Mouse (Mus musculus): ENCODE measurements around the gene Zswim8. TPM values are rescaled to one million over a fixed set of nuclear protein-coding genes. Genes with fewer than 3 reads are reported as not detected.
A peak's percentile ranks its signal among the peaks of the same experiment; 100 is the strongest.
"Not testable (repeated sequence)": the region's sequence is repeated elsewhere in the genome, so short reads cannot be mapped to it uniquely, and the experiment has no call there.

Zswim8 gene
- polyA plus RNA-seq, 1 experiment from 2014 or later = 30.6 TPM

- Histone ChIP-seq H3K9me3 (replicated peaks) (no peaks in the 10 kb centered on the region), H3K9ac (peak within 1 kb of the TSS; percentile 96), H3K4me3 (replicated peaks) (peak within 1 kb of the TSS; percentile 96), H3K4me2 (peak within 1 kb of the TSS; percentile 78), H3K36me3 (peaks cover 64% of the 10 kb centered on the region), H3K27me3 (no peaks in the 10 kb centered on the region), H3K27ac (peak within 1 kb of the TSS; percentile 100), H3K4me1 (peaks cover 56% of the 10 kb centered on the region)
- WGBS = under 1% methylated on average over 111 of the region's 111 CpGs
- ATAC-seq (replicated peaks; ENCODE audit: low FRiP score) = peak; percentile 95
Observed at GRCm38 (mm10) chr14:20694884-20695760, 12.2 kb upstream of the Zswim8 start, which contains the start of gene Fut11. Fut11 (plus strand) TSS chr14:20694968.

DNA sequence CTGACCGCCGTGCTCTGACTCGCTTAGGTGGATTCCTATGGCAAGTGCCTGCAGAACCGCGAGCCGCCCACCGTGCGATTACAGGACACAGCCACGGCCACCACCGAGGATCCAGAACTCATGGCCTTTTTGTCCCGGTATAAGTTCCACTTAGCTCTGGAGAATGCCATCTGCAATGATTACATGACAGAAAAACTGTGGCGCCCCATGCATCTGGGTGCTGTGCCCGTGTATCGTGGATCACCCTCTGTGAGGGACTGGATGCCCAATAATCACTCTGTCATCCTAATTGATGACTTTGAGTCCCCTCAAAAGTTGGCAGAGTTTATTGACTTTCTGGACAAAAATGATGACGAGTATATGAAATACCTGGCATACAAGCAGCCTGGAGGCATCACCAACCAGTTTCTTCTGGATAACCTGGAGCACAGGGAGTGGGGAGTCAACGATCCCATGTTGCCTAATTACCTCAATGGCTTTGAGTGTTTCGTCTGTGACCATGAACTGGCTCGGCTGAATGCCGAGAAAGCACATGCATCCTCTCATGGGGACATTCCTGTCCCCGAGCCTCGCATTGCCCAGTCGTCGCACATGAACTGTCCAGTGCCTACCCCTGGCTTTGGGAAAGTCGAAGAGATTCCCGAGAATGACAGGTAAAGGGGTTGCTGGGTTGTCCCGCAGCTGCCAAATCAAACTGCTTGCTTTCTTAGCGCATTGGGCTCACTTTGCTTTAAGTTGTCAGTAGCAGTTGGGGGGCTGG, 11.4 kb upstream of the Zswim8 start:
- Histone ChIP-seq H3K4me2 (peak overlapping the region; percentile 78), H3K4me1 (peaks cover 62% of the 10 kb centered on the region), H3K27ac (peak overlapping the region; percentile 100), H3K27me3 (no peaks in the 10 kb centered on the region), H3K9ac (peak overlapping the region; percentile 96), H3K36me3 (peaks cover 62% of the 10 kb centered on the region), H3K9me3 (replicated peaks) (no peaks in the 10 kb centered on the region), H3K4me3 (replicated peaks) (peak overlapping the region; percentile 96)
- WGBS = 11% methylated on average over 27 of the region's 27 CpGs
- no peak; the same call in 1 of the 2 replicates for ATAC-seq (replicated peaks; ENCODE audit: low FRiP score)

DNA sequence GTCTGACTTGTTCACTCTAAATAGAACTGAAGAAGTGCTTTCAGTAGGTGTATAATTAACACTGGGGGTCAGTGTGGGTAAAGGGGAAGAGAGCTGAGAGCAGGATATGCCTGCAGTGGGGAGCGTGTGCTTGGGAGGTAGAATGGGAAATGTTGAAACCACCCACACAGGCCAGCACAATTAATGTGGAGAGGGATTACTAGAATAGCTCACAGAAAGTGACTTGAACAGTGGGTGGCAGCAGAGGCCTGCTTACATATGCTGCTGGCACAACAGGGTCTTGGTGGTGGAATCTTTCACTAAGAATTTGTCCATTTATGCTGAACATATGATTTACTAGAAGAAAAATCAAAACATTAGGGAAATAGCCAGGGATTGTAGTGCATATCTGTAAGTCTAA, 10.4 kb upstream of the Zswim8 start:
- peak overlapping the region; percentile 78 for H3K4me2 ChIP-seq
- peak overlapping the region; percentile 18; the same call in 1 of the 2 replicates for H3K27ac ChIP-seq
- no peaks in the 10 kb centered on the region for H3K9me3 ChIP-seq (replicated peaks)
- ATAC-seq (replicated peaks; ENCODE audit: low FRiP score) = no peak
- peaks cover 70% of the 10 kb centered on the region for H3K4me1 ChIP-seq
- peak overlapping the region; percentile 96 for H3K4me3 ChIP-seq (replicated peaks)
- no peaks in the 10 kb centered on the region for H3K27me3 ChIP-seq
- 0 out of 2 replicates have a peak overlapping the region, but pooled peaks have one; percentile 34 for H3K9ac ChIP-seq
- peaks cover 51% of the 10 kb centered on the region for H3K36me3 ChIP-seq
- 15% methylated on average over 1 of the region's 1 CpGs for WGBS

DNA sequence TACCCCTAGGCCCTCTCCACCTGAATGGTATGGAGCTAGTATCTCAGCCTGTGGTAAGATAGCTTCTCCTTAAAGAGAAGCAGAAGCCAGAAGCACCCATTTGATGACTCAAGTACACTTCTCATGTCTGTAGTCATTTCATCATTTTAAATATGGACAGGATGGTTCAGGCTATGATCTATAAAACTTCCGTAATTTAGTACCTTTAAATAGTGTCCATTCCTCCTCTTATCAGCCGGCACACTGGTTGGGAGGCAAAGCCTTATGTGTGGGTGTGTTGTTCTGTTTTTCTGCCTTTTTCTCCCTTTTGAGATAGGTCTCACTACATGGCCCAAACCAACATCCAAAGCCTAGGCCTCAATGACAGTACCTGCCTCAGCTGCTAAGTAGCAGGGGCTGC, 8.8 kb upstream of the Zswim8 start:
- Histone ChIP-seq H3K27me3 (no peaks in the 10 kb centered on the region), H3K9ac (no peak overlapping the region), H3K9me3 (replicated peaks) (no peaks in the 10 kb centered on the region), H3K36me3 (peaks cover 36% of the 10 kb centered on the region), H3K4me2 (peak overlapping the region; percentile 78), H3K4me1 (peaks cover 71% of the 10 kb centered on the region), H3K27ac (no peak overlapping the region), H3K4me3 (replicated peaks) (0 out of 2 replicates have a peak overlapping the region, but pooled peaks have one; percentile 1)
- 83% methylated on average over 2 of the region's 2 CpGs for WGBS
- no peak for ATAC-seq (replicated peaks; ENCODE audit: low FRiP score)

GRCm38 (mm10) chr14:20700362-20700761, 7.0 kb upstream of the Zswim8 start:
- H3K27ac ChIP-seq = no peak overlapping the region
- no peaks in the 10 kb centered on the region for H3K9me3 ChIP-seq (replicated peaks)
- H3K4me2 ChIP-seq = no peak overlapping the region
- WGBS = 82% methylated on average over 3 of the region's 3 CpGs
- H3K27me3 ChIP-seq = no peaks in the 10 kb centered on the region
- H3K4me1 ChIP-seq = peaks cover 67% of the 10 kb centered on the region
- H3K9ac ChIP-seq = no peak overlapping the region
- peaks cover 40% of the 10 kb centered on the region for H3K36me3 ChIP-seq
- H3K4me3 ChIP-seq (replicated peaks) = no peak overlapping the region
- ATAC-seq (replicated peaks; ENCODE audit: low FRiP score) = no peak

DNA sequence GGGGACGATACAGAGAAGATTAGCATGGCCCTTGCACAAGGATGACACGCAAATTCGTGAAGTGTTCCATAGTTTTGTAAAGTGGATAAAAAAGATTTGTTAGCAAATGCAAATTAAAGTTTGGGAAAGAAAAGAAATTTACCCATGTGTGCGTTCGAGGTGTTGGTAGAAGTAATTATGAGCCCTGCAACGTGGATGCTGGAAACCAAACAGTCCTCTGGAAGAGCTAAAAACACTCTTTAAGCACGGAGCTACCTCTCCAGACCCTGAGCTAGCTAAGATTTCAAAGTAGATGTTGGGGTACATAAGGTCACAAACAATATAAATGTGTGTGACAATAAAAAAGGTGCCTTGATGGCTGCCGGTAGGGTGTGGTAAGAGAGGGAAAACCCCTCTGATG, 5.8 kb upstream of the Zswim8 start:
- Histone ChIP-seq H3K36me3 (peaks cover 43% of the 10 kb centered on the region), H3K4me1 (peaks cover 59% of the 10 kb centered on the region), H3K4me2 (peak overlapping the region; percentile 64), H3K4me3 (replicated peaks) (peak overlapping the region; percentile 81), H3K9me3 (replicated peaks) (no peaks in the 10 kb centered on the region), H3K27me3 (no peaks in the 10 kb centered on the region), H3K27ac (peak overlapping the region; percentile 95; the same call in 1 of the 2 replicates), H3K9ac (peak overlapping the region; percentile 90; the same call in 1 of the 2 replicates)
- 73% methylated on average over 8 of the region's 8 CpGs for WGBS
- no peak for ATAC-seq (replicated peaks; ENCODE audit: low FRiP score)

DNA sequence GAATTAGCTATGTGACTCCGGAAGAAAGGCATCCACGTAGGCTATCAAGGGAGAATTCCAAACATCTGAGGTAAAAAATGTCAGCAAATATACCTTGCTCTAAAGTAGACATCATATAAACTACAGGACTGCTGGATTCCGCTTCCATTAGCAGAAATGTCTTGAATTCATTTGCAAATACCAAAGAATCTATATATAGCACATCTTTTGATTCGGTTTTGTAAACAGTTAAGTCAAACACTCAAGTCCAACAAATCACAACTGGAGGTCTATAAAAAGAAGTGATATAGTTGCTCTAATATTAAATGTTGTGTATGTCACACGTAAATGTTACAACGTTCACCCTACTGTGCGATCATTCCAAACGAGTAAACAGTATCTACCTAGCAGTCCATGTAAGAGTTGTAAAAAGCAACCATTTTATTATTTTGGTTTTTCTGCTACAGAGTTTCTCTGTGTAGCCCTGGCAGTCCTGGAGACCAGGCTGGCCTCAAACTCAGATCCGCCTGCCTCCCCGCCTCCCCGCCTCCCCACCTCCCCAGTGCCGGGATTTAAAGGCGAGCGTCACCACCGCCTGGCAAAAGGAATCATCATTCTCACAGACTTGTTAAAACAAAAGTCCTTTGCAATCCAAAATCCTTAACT, 5.1 kb upstream of the Zswim8 start:
- Histone ChIP-seq H3K27ac (peak overlapping the region; percentile 95), H3K9me3 (replicated peaks) (no peaks in the 10 kb centered on the region), H3K4me3 (replicated peaks) (peak overlapping the region; percentile 81), H3K36me3 (peaks cover 43% of the 10 kb centered on the region), H3K9ac (peak overlapping the region; percentile 90), H3K4me2 (peak overlapping the region; percentile 64), H3K4me1 (peaks cover 54% of the 10 kb centered on the region), H3K27me3 (no peaks in the 10 kb centered on the region)
- WGBS = 13% methylated on average over 15 of the region's 15 CpGs
- ATAC-seq (replicated peaks; ENCODE audit: low FRiP score) = peak; percentile 24; the same call in 1 of the 2 replicates

- ATAC-seq (replicated peaks; ENCODE audit: low FRiP score) = peak; percentile 72
- Histone ChIP-seq H3K9ac (peak within 1 kb of the TSS; percentile 90), H3K9me3 (replicated peaks) (no peaks in the 10 kb centered on the region), H3K27ac (peak within 1 kb of the TSS; percentile 95), H3K36me3 (peaks cover 40% of the 10 kb centered on the region), H3K4me2 (peak within 1 kb of the TSS; percentile 64), H3K27me3 (no peaks in the 10 kb centered on the region), H3K4me1 (peaks cover 48% of the 10 kb centered on the region), H3K4me3 (replicated peaks) (peak within 1 kb of the TSS; percentile 81)
- WGBS = under 1% methylated on average over 61 of the region's 61 CpGs
Observed at GRCm38 (mm10) chr14:20702741-20703381, 4.5 kb upstream of the Zswim8 start, which contains the start of gene Chchd1. Chchd1 (plus strand) TSS chr14:20703006.

GRCm38 (mm10) chr14:20703461-20703860, 3.9 kb upstream of the Zswim8 start:
- peak overlapping the region; percentile 90 for H3K9ac ChIP-seq
- peak overlapping the region; percentile 64 for H3K4me2 ChIP-seq
- H3K4me3 ChIP-seq (replicated peaks) = peak overlapping the region; percentile 81
- peaks cover 45% of the 10 kb centered on the region for H3K4me1 ChIP-seq
- H3K27ac ChIP-seq = peak overlapping the region; percentile 95
- not testable (repeated sequence) for H3K9me3 ChIP-seq (replicated peaks); ATAC-seq (replicated peaks; ENCODE audit: low FRiP score); H3K27me3 ChIP-seq
- H3K36me3 ChIP-seq = peaks cover 36% of the 10 kb centered on the region
- 4% methylated on average over 8 of the region's 8 CpGs for WGBS

- WGBS = 6% methylated on average over 10 of the region's 10 CpGs
- ATAC-seq (replicated peaks; ENCODE audit: low FRiP score) = no peak
- Histone ChIP-seq H3K4me3 (replicated peaks) (peak overlapping the region; percentile 100), H3K27ac (peak overlapping the region; percentile 89; the same call in 1 of the 2 replicates), H3K4me1 (peaks cover 31% of the 10 kb centered on the region), H3K9me3 (replicated peaks) (no peaks in the 10 kb centered on the region), H3K36me3 (peaks cover 52% of the 10 kb centered on the region), H3K4me2 (peak overlapping the region; percentile 78), H3K27me3 (no peaks in the 10 kb centered on the region), H3K9ac (peak overlapping the region; percentile 99)
Observed at GRCm38 (mm10) chr14:20708239-20708638, 887 bp downstream of the Zswim8 start.

DNA sequence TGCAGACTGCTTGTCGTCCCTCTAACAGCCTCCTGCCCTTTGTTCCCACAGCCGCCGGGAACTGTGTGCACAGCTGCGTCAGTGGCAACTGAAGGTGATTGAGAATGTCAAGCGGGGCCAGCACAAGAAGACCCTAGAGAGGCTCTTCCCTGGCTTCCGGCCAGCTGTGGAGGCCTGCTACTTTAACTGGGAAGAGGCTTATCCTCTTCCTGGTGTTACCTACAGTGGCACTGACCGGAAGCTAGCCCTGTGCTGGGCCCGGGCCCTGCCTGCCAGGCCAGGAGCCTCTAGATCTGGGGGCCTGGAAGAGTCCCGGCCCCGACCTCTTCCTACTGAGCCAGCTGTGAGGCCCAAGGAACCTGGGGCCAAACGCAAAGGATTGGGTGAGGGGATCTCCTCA, 6.5 kb downstream of the Zswim8 start:
- Histone ChIP-seq H3K9ac (no peak overlapping the region), H3K4me1 (peaks cover 13% of the 10 kb centered on the region), H3K27ac (no peak overlapping the region), H3K27me3 (no peaks in the 10 kb centered on the region), H3K4me3 (replicated peaks) (no peak overlapping the region), H3K9me3 (replicated peaks) (no peaks in the 10 kb centered on the region), H3K4me2 (no peak overlapping the region), H3K36me3 (peaks cover 91% of the 10 kb centered on the region)
- WGBS = 77% methylated on average over 11 of the region's 11 CpGs
- no peak for ATAC-seq (replicated peaks; ENCODE audit: low FRiP score)

Measured in kidney, embryonic 15.5 days (tissue).